In genomic region chr13:105377038-105377437, GRCm38 (mm10) we compare ENCODE assay signal across 8 mouse cellular contexts.
A peak's percentile ranks its signal among the peaks of the same experiment; 100 is the strongest.
DNase-seq lines count a peak whose midpoint lies in the region; ATAC-seq and TF ChIP-seq lines count a peak whose summit lies in the region.

No protein-coding gene starts in this region.

- H3K27ac ChIP-seq in intestine, embryonic 15.5 days: no peak overlapping the region

- H3K4me1 ChIP-seq in intestine, embryonic 15.5 days (replicated peaks): no peaks in the 10 kb centered on the region

- POLR2A ChIA-PET in Patski (lab: Charles Lee): no interaction called here

- H3K9me3 ChIP-seq in intestine, embryonic 15.5 days: no peaks in the 10 kb centered on the region

- CTCF ChIA-PET in Patski (lab: Charles Lee): no interaction called here

- no peaks in the 10 kb centered on the region for H3K36me3 ChIP-seq in intestine, embryonic 15.5 days

- H3K4me2 ChIP-seq in intestine, embryonic 15.5 days (replicated peaks): no peak overlapping the region

- ATAC-seq in Patski: peak; percentile 94
- peak; percentile 83 for ATAC-seq in intestine, embryonic 15.5 days
- ATAC-seq in megakaryocyte progenitor cell, adult 5-6 weeks (replicated peaks; ENCODE audit: poor library complexity): peak; percentile 99

- no peak overlapping the region for H3K4me3 ChIP-seq in intestine, embryonic 15.5 days (replicated peaks)

- H3K9ac ChIP-seq in intestine, embryonic 15.5 days: no peak overlapping the region

- peak; percentile 4 for DNase-seq in Patski (ENCODE audit: low read depth, low spot score)
- DNase-seq in cerebellum, postnatal 14 days: peak; percentile 54 to 76
- DNase-seq in gastrocnemius, adult 18-20 months (ENCODE audit: low spot score): peak; percentile 22
- peak; percentile 27 to 84 for DNase-seq in left cerebral cortex, adult 9 months (ENCODE audit: low spot score in 2 of 2)
- peak; percentile 79 to 83 for DNase-seq in right cerebral cortex, postnatal 10 days (ENCODE audit: low spot score in 2 of 2)
- DNase-seq in T-cell, adult 2 months (ENCODE audit: low spot score): no peak

- H3K27me3 ChIP-seq in Patski: peaks cover 15% of the 10 kb centered on the region
- H3K27me3 ChIP-seq in intestine, embryonic 15.5 days (replicated peaks): no peaks in the 10 kb centered on the region

- in situ Hi-C loops in Patski (cut with MboI; ENCODE audit: low pct_unique_long_range_greater_than_20kb): loop anchor here (5.0 kb wide), 1 partner anchor 105 kb away; no protein-coding TSS in a partner anchor

- 0% methylated on average over 2 of the region's 2 CpGs for WGBS in intestine, embryonic 15.5 days

- TF ChIP-seq CTCF in Patski (IDR thresholded peaks at IDR 0.05): peak; percentile 75
